18 mouse cellular contexts compared by ENCODE assay signal in genomic region chr9:105130331-105130730, GRCm38 (mm10). TPM values are rescaled to one million over a fixed set of nuclear protein-coding genes. Genes with fewer than 3 reads are reported as not detected.
A peak's percentile ranks its signal among the peaks of the same experiment; 100 is the strongest.
DNase-seq lines count a peak whose midpoint lies in the region; ATAC-seq and TF ChIP-seq lines count a peak whose summit lies in the region.
"Had no signal": no experiment of that assay in that cellular context is flagged by ENCODE, and none has a peak within 500 bp of the region (broad histone marks: within the 10 kb centered on the region; RNA-seq: fewer than 3 reads in every experiment).

No protein-coding gene starts in this region.

- no peak for TF ChIP-seq RAD21 in CH12.LX (IDR thresholded peaks at IDR 0.05; ENCODE audit: low read depth, low read length)

- no peaks in the 10 kb centered on the region for H3K79me2 ChIP-seq in heart, adult 2 months (replicated peaks; ENCODE audit: control insufficient read depth, insufficient read depth, low read length)
- H3K79me2 ChIP-seq in CH12.LX (replicated peaks; ENCODE audit: control insufficient read depth, extremely low read depth, insufficient read depth, poor library complexity, severe bottlenecking), result no peaks in the 10 kb centered on the region

- H3K9me3 ChIP-seq in CH12.LX (replicated peaks; ENCODE audit: low read length), result no peaks in the 10 kb centered on the region
- H3K9me3 ChIP-seq in intestine, embryonic 15.5 days, result no peaks in the 10 kb centered on the region
- no peaks in the 10 kb centered on the region for H3K9me3 ChIP-seq in midbrain, embryonic 13.5 days
- H3K9me3 ChIP-seq: heart, embryonic 15.5 days; kidney, embryonic 15.5 days had no signal

- H3K36me3 ChIP-seq in heart, adult 2 months (ENCODE audit: control insufficient read depth, insufficient read depth, low read length), result no peaks in the 10 kb centered on the region
- H3K36me3 ChIP-seq in CH12.LX (replicated peaks in 1 of 2; ENCODE audit: control insufficient read depth in 1 of 2, insufficient read depth in 1 of 2, low read length in 1 of 2), result peaks cover 3 to 22% of the 10 kb centered on the region in 2 experiments
- no peaks in the 10 kb centered on the region for H3K36me3 ChIP-seq in intestine, embryonic 15.5 days
- no peaks in the 10 kb centered on the region for H3K36me3 ChIP-seq in midbrain, embryonic 13.5 days
- H3K36me3 ChIP-seq: heart, embryonic 15.5 days; kidney, embryonic 15.5 days had no signal

- 97% methylated on average over 8 of the region's 8 CpGs for WGBS in heart, adult 2 months
- WGBS in intestine, embryonic 15.5 days, result 94% methylated on average over 8 of the region's 8 CpGs
- 96% methylated on average over 8 of the region's 8 CpGs for WGBS in midbrain, embryonic 13.5 days

- DNase-seq in heart, adult 11 months, result peak; percentile 71
- no peak for DNase-seq in heart, adult 2 months
- DNase-seq in CH12.LX (ENCODE audit: extremely low read depth), result no peak
- DNase-seq in adrenal gland, postnatal 14 days, result no peak
- DNase-seq in layer of hippocampus, postnatal 25 days (ENCODE audit: extremely low spot score in 1 of 2, low spot score in 1 of 2), result no peak
- DNase-seq in lung, postnatal 14 days, result no peak
- DNase-seq: left cerebral cortex, postnatal 4 days; lung, postnatal 4 days; right cerebral cortex, postnatal 25 days had no signal

- no peak for ATAC-seq in intestine, embryonic 15.5 days
- no peak for ATAC-seq in midbrain, embryonic 13.5 days

- TF ChIP-seq CTCF in heart, adult 2 months (IDR thresholded peaks at IDR 0.05), result no peak
- TF ChIP-seq CTCF in CH12.LX (conservative IDR thresholded peaks at IDR 0.05 in 1 of 2, IDR thresholded peaks at IDR 0.05 in 1 of 2; ENCODE audit: low read depth in 2 of 2, low read length in 2 of 2), result no peak

- no peaks in the 10 kb centered on the region for H3K27me3 ChIP-seq in heart, adult 2 months (ENCODE audit: control insufficient read depth, insufficient read depth, low read length)
- H3K27me3 ChIP-seq in CH12.LX (replicated peaks), result no peaks in the 10 kb centered on the region
- H3K27me3 ChIP-seq in intestine, embryonic 15.5 days (replicated peaks), result no peaks in the 10 kb centered on the region
- H3K27me3 ChIP-seq in midbrain, embryonic 13.5 days, result no peaks in the 10 kb centered on the region
- H3K27me3 ChIP-seq: heart, embryonic 15.5 days; kidney, embryonic 15.5 days had no signal

- H3K27ac ChIP-seq in heart, adult 2 months, result no peak overlapping the region
- no peak overlapping the region for H3K27ac ChIP-seq in CH12.LX (ENCODE audit: insufficient read depth, low read depth)
- H3K27ac ChIP-seq in intestine, embryonic 15.5 days, result no peak overlapping the region
- no peak overlapping the region for H3K27ac ChIP-seq in midbrain, embryonic 13.5 days

- peaks cover 4% of the 10 kb centered on the region for H3K4me1 ChIP-seq in heart, adult 2 months (ENCODE audit: control insufficient read depth, insufficient read depth, low read length)
- peaks cover 14 to 35% of the 10 kb centered on the region in 2 experiments for H3K4me1 ChIP-seq in CH12.LX (ENCODE audit: control insufficient read depth in 1 of 2, insufficient read depth in 2 of 2)
- peaks cover 3% of the 10 kb centered on the region for H3K4me1 ChIP-seq in intestine, embryonic 15.5 days (replicated peaks)
- peaks cover 26% of the 10 kb centered on the region for H3K4me1 ChIP-seq in midbrain, embryonic 13.5 days (replicated peaks)

- intact Hi-C loops in heart, adult 2 months (cut with DNase I), result loop anchor here (5.0 to 10.0 kb wide), 3 partner anchors 78 to 364 kb away; partner anchors contain the start of genes Aste1, Mrpl3 and Nek11

- H3K4me2 ChIP-seq in CH12.LX (ENCODE audit: insufficient read depth, low read depth, poor library complexity, severe bottlenecking), result peak overlapping the region; percentile 58
- H3K4me2 ChIP-seq in intestine, embryonic 15.5 days (replicated peaks), result peak overlapping the region; percentile 85
- peak overlapping the region; percentile 88 for H3K4me2 ChIP-seq in midbrain, embryonic 13.5 days (replicated peaks)

- H3K9ac ChIP-seq in heart, adult 2 months (ENCODE audit: low read depth, low read length), result no peak overlapping the region
- H3K9ac ChIP-seq in CH12.LX (ENCODE audit: insufficient read depth, low read depth), result peak overlapping the region; percentile 73; the same call in 1 of the 2 replicates
- H3K9ac ChIP-seq in intestine, embryonic 15.5 days, result no peak overlapping the region
- H3K9ac ChIP-seq in midbrain, embryonic 13.5 days (replicated peaks), result no peak overlapping the region

- in situ Hi-C loops in CH12.LX (cut with MboI; ENCODE audit: low pct_ligation_motif_present, low pct_unique_long_range_greater_than_20kb, low sequenced_read_pairs), result loop anchor here (25.0 kb wide), 1 partner anchor 257 kb away; the partner anchor contains the start of genes Aste1 and Nek11

- TF ChIP-seq POLR2A in heart, adult 2 months (IDR thresholded peaks at IDR 0.05; ENCODE audit: insufficient read depth, low read depth, low read length), result no peak
- TF ChIP-seq POLR2A in CH12.LX (IDR thresholded peaks at IDR 0.05; ENCODE audit: low read depth, low read length), result no peak

- dilution Hi-C loops in CH12.LX (cut with MboI; ENCODE audit: extremely low pct_ligation_motif_present, extremely low pct_unique_long_range_greater_than_20kb, low sequenced_read_pairs), result no loop called here

- no peak overlapping the region for H3K4me3 ChIP-seq in heart, adult 2 months
- peak overlapping the region in 2 of 3 experiments; percentile 74 to 89 for H3K4me3 ChIP-seq in CH12.LX (replicated peaks in 1 of 3; ENCODE audit: low read depth in 2 of 3, low read length in 2 of 3, poor library complexity in 1 of 3)
- H3K4me3 ChIP-seq in intestine, embryonic 15.5 days (replicated peaks), result no peak overlapping the region
- H3K4me3 ChIP-seq in midbrain, embryonic 13.5 days (replicated peaks), result peak overlapping the region; percentile 67; the same call in 1 of the 2 replicates

- no peak for TF ChIP-seq EP300 in heart, adult 2 months (IDR thresholded peaks at IDR 0.05; ENCODE audit: insufficient read depth, low read depth, low read length)
- no peak for TF ChIP-seq EP300 in CH12.LX (IDR thresholded peaks at IDR 0.05; ENCODE audit: low read length)

TF ChIP-seq in CH12.LX, 34 proteins besides CTCF, POLR2A, EP300 and RAD21:
- no peak for TF ChIP-seq TCF12 (IDR thresholded peaks at IDR 0.05; ENCODE audit: low read depth, low read length)
- no peak for TF ChIP-seq JUN (IDR thresholded peaks at IDR 0.05; ENCODE audit: insufficient read depth, low read depth, low read length)
- no peak for TF ChIP-seq MXI1 (IDR thresholded peaks at IDR 0.05; ENCODE audit: low read depth, low read length)
- no peak for TF ChIP-seq ZC3H11A (IDR thresholded peaks at IDR 0.05; ENCODE audit: low read depth, low read length)
- no peak for TF ChIP-seq MYC (IDR thresholded peaks at IDR 0.05; ENCODE audit: low read depth, low read length)
- no peak for TF ChIP-seq RCOR1 (conservative IDR thresholded peaks at IDR 0.05; ENCODE audit: low read depth, low read length)
- TF ChIP-seq ZKSCAN1 (IDR thresholded peaks at IDR 0.05; ENCODE audit: borderline replicate concordance, low read depth, low read length), result no peak
- TF ChIP-seq MEF2A (IDR thresholded peaks at IDR 0.05; ENCODE audit: borderline replicate concordance, low read depth, low read length), result no peak
- TF ChIP-seq HCFC1 (IDR thresholded peaks at IDR 0.05; ENCODE audit: low read depth, low read length), result no peak
- TF ChIP-seq ZNF384 (IDR thresholded peaks at IDR 0.05; ENCODE audit: low read depth, low read length), result no peak
- no peak for TF ChIP-seq SIN3A (IDR thresholded peaks at IDR 0.05; ENCODE audit: low read length)
- no peak for TF ChIP-seq NELFE (IDR thresholded peaks at IDR 0.05; ENCODE audit: low read depth, low read length)
- TF ChIP-seq USF2 (conservative IDR thresholded peaks at IDR 0.05; ENCODE audit: low read depth, low read length), result no peak
- TF ChIP-seq ZMIZ1 (IDR thresholded peaks at IDR 0.05; ENCODE audit: low read depth, low read length), result no peak
- TF ChIP-seq GABPA (IDR thresholded peaks at IDR 0.05; ENCODE audit: insufficient replicate concordance, low read depth, low read length), result no peak
TF ChIP-seq in CH12.LX: peak in this region for 0.

RNA-seq across cellular contexts. Expression of gene Nudt16, which starts 1.3 kb away (rescaled TPM):
- 1 to 10 TPM; 4.5 to 7.5 TPM for total RNA-seq in heart, adult 2 months (2021)
- 4.5 and 5.3 TPM in 2 replicates for polyA plus RNA-seq in heart, adult 2 months (2012; rRNA removed)
- total RNA-seq in CH12.LX (2012; rRNA removed), result 13.2 and 18.9 TPM in 2 replicates
- 18.5 and 22.2 TPM in 2 replicates for total RNA-seq in CH12.LX (2014; rRNA removed)
- polyA plus RNA-seq in CH12.LX (2012; ENCODE audit: insufficient read length, low read depth), result 15.4 and 20.6 TPM in 2 replicates
- polyA plus RNA-seq in intestine, embryonic 15.5 days (2015; fragmentation: Nextera tagmentation; extraction: Ambion mirVana), result 23.6 and 23.8 TPM in 2 replicates
- polyA plus RNA-seq in midbrain, embryonic 13.5 days (2015; fragmentation: Nextera tagmentation; extraction: Ambion mirVana), result 26.3 and 26.6 TPM in 2 replicates
- 10.3 and 14.3 TPM in 2 replicates for total RNA-seq in adrenal gland, postnatal 14 days (2021)
- 10 to 100 TPM; 16.1 to 19.7 TPM for total RNA-seq in layer of hippocampus, postnatal 25 days (2021)

RNA-seq across cellular contexts. Expression of gene 1700080E11Rik, which starts 14.6 kb away (rescaled TPM):
- total RNA-seq in heart, adult 2 months (2021), result not detected
- polyA plus RNA-seq in heart, adult 2 months (2012; rRNA removed), result not detected in 2 replicates
- total RNA-seq in CH12.LX (2012; rRNA removed) (not detected in 2 replicates), CH12.LX (2014; rRNA removed) (not detected in 2 replicates)
- not detected in 2 replicates for polyA plus RNA-seq in CH12.LX (2012; ENCODE audit: insufficient read length, low read depth)
- polyA plus RNA-seq in intestine, embryonic 15.5 days (2015; fragmentation: Nextera tagmentation; extraction: Ambion mirVana), result not detected in 2 replicates
- polyA plus RNA-seq in midbrain, embryonic 13.5 days (2015; fragmentation: Nextera tagmentation; extraction: Ambion mirVana), result not detected in 2 replicates
- total RNA-seq in adrenal gland, postnatal 14 days (2021), result not detected in 2 replicates
- total RNA-seq in layer of hippocampus, postnatal 25 days (2021), result not detected
- total RNA-seq: adrenal gland, adult 18-20 months; left cerebral cortex, postnatal 4 days had no signal
- polyA plus RNA-seq: C2C12; embryonic facial prominence, embryonic 14.5 days; heart, embryonic 15.5 days; kidney, embryonic 15.5 days; neural tube, embryonic 14.5 days; urinary bladder, adult 2 months had no signal

Comparison
In these comparisons a context has a peak if more than half of its experiments do, and no peak if none do; other contexts are left out.
1. H3K4me3 ChIP-seq: peak in CH12.LX (2 of 3) and midbrain, embryonic 13.5 days (single experiment); none in heart, adult 2 months (single experiment) and intestine, embryonic 15.5 days (single experiment).
2. Peak in every context shown above with its lines, with median percentiles within 50 percentile points of each other: H3K4me2 ChIP-seq.